Mouse (Mus musculus) G1E (cell line): ENCODE data around the gene Scyl1. TPM values are rescaled to one million over a fixed set of nuclear protein-coding genes. Genes with fewer than 3 reads are reported as not detected.

Source experiments
- ATAC-seq: 2 replicates; pipeline ENCODE4 v1.8.0; 2016; ENCODE audit warnings: mild to moderate bottlenecking; ENCODE audit not compliant: insufficient number of reproducible peaks, poor library complexity, low FRiP score, severe bottlenecking; ENCODE audit errors: extremely low read depth
- DNase-seq: peaks from one replicate; pipeline ENCODE4 v3.0.0; 2012; ENCODE audit warnings: low spot score
- H3K27me3 ChIP-seq: 2 replicates; pipeline ENCODE4 v1.6.1; 2012; ENCODE audit warnings: mild to moderate bottlenecking, low read length, inconsistent platforms; ENCODE audit not compliant: insufficient read depth
- H3K36me3 ChIP-seq: replicated peaks from 2 replicates; pipeline ENCODE3; 2012; ENCODE audit warnings: mild to moderate bottlenecking, inconsistent platforms
- H3K4me1 ChIP-seq: 2 replicates; pipeline ENCODE4 v1.6.1; 2012; ENCODE audit warnings: low read depth, low read length, inconsistent platforms, mixed read lengths; ENCODE audit not compliant: insufficient read depth
- H3K4me3 ChIP-seq: 2 replicates; pipeline ENCODE4 v1.5.1; 2012; ENCODE audit warnings: low read depth, mild to moderate bottlenecking, inconsistent platforms, low read length, moderate library complexity, mixed read lengths
- H3K9me3 ChIP-seq: replicated peaks from 2 replicates; pipeline ENCODE4 v1.6.1; 2012; ENCODE audit warnings: inconsistent platforms
- CTCF ChIP-seq: IDR thresholded peaks from 2 replicates; pipeline ENCODE4 v1.5.1; 2012; ENCODE audit warnings: low read depth, low read length, inconsistent platforms, mixed read lengths
- GATA1 ChIP-seq: IDR thresholded peaks from 2 replicates; pipeline ENCODE4 v1.6.1; 2012; ENCODE audit warnings: borderline replicate concordance, low read length, inconsistent platforms, mixed read lengths
- GATA2 ChIP-seq: IDR thresholded peaks from 2 replicates; pipeline ENCODE4 v1.6.1; 2012; ENCODE audit warnings: low read depth, low read length, inconsistent platforms, borderline replicate concordance
- POLR2AphosphoS5 ChIP-seq: IDR thresholded peaks from 2 replicates; pipeline ENCODE4 v1.6.1; 2012; ENCODE audit warnings: low read depth, low read length, inconsistent platforms; ENCODE audit not compliant: insufficient replicate concordance
- TAL1 ChIP-seq: conservative IDR thresholded peaks from 2 replicates; pipeline ENCODE4 v1.6.1; 2012; ENCODE audit warnings: low read depth, low read length, inconsistent platforms, mixed read lengths
- polyA plus RNA-seq: library from polyadenylated mRNA; stranded (reverse); fragments of >175 nt; gene quantifications from 2 replicates; pipeline ENCODE4 v1.2.3, GENCODE M21; 2012
- total RNA-seq, 2 experiments: library from RNA; stranded (forward) in 1 of 2; stranded (reverse) in 1 of 2; fragments of 200-1000 nt in 1 of 2; fragments of >200 nt in 1 of 2; fragmentation: Nextera tagmentation in 1 of 2; gene quantifications; 2 replicates each; pipeline ENCODE4 v1.2.3; 2014 to 2017

The Scyl1 gene
- total and polyA plus RNA-seq, 3 experiments = 27.7 to 65.6 (median 40.3) TPM

GRCm38 (mm10) chr19:5803041-5803880, 32.0 kb upstream of the Scyl1 start:
- H3K36me3 ChIP-seq = peaks cover 24% of the 10 kb centered on the region
- DNase-seq (peak; percentile 78), ATAC-seq (peak; percentile 68)
- H3K4me3 ChIP-seq = peak overlapping the region; percentile 88
- H3K4me1 ChIP-seq = peaks cover 53% of the 10 kb centered on the region
- no peak for TF ChIP-seq GATA1
- TF ChIP-seq CTCF = no peak
- no peak for TF ChIP-seq POLR2AphosphoS5
- no peak for TF ChIP-seq TAL1
- TF ChIP-seq GATA2 = no peak
- H3K9me3 ChIP-seq = no peaks in the 10 kb centered on the region
- H3K27me3 ChIP-seq = no peaks in the 10 kb centered on the region

GRCm38 (mm10) chr19:5802787-5803040, 31.5 kb upstream of the Scyl1 start:
- DNase-seq (no peak), ATAC-seq (no peak)
- TF ChIP-seq TAL1 (no peak), POLR2AphosphoS5 (no peak), GATA2 (no peak), GATA1 (no peak)
- peaks cover 51% of the 10 kb centered on the region for H3K4me1 ChIP-seq
- H3K9me3 ChIP-seq = no peaks in the 10 kb centered on the region
- no peaks in the 10 kb centered on the region for H3K27me3 ChIP-seq
- peak overlapping the region; percentile 88; the same call in 1 of the 2 replicates for H3K4me3 ChIP-seq
- peaks cover 28% of the 10 kb centered on the region for H3K36me3 ChIP-seq

- TF ChIP-seq POLR2AphosphoS5 (peak; percentile 99), CTCF (no peak)
- peak overlapping the region; percentile 88 for H3K4me3 ChIP-seq
- DNase-seq = peak; percentile 66
- H3K4me1 ChIP-seq = peaks cover 51% of the 10 kb centered on the region
- no peaks in the 10 kb centered on the region for H3K27me3 ChIP-seq
- peaks cover 34% of the 10 kb centered on the region for H3K36me3 ChIP-seq
- no peaks in the 10 kb centered on the region for H3K9me3 ChIP-seq
- no peak for ATAC-seq
These were observed 31.0 kb upstream of the Scyl1 start for GRCm38 (mm10) chr19:5802011-5802786.

GRCm38 (mm10) chr19:5801432-5801964, 30.3 kb upstream of the Scyl1 start:
- no peaks in the 10 kb centered on the region for H3K9me3 ChIP-seq
- H3K4me3 ChIP-seq = peak overlapping the region; percentile 88
- peaks cover 41% of the 10 kb centered on the region for H3K36me3 ChIP-seq
- no peaks in the 10 kb centered on the region for H3K27me3 ChIP-seq
- H3K4me1 ChIP-seq = peaks cover 48% of the 10 kb centered on the region
- ATAC-seq = no peak
- DNase-seq = no peak
- TF ChIP-seq POLR2AphosphoS5 (no peak; the same call in 1 of the 2 replicates), GATA2 (no peak), TAL1 (no peak)

- ATAC-seq (no peak), DNase-seq (no peak)
- H3K27me3 ChIP-seq = no peaks in the 10 kb centered on the region
- no peaks in the 10 kb centered on the region for H3K9me3 ChIP-seq
- peaks cover 47% of the 10 kb centered on the region for H3K36me3 ChIP-seq
- TF ChIP-seq TAL1 (no peak), CTCF (no peak), POLR2AphosphoS5 (peak; percentile 96; the same call in 1 of the 2 replicates), GATA1 (no peak), GATA2 (no peak)
- H3K4me1 ChIP-seq = peaks cover 47% of the 10 kb centered on the region
- peak overlapping the region; percentile 88 for H3K4me3 ChIP-seq
These were observed 29.6 kb upstream of the Scyl1 start for GRCm38 (mm10) chr19:5800632-5801431.

GRCm38 (mm10) chr19:5800350-5800631, 29.1 kb upstream of the Scyl1 start:
- DNase-seq = no peak
- H3K27me3 ChIP-seq = no peaks in the 10 kb centered on the region
- peaks cover 44% of the 10 kb centered on the region for H3K4me1 ChIP-seq
- TF ChIP-seq GATA2 (no peak), GATA1 (no peak)
- H3K4me3 ChIP-seq = peak overlapping the region; percentile 88
- ATAC-seq = no peak
- H3K36me3 ChIP-seq = peaks cover 53% of the 10 kb centered on the region
- H3K9me3 ChIP-seq = no peaks in the 10 kb centered on the region
